Mouse (Mus musculus) neural tube, postnatal 0 days (tissue): ENCODE measurements around the gene Crisp4. TPM values are rescaled to one million over a fixed set of nuclear protein-coding genes. Genes with fewer than 3 reads are reported as not detected.

Source experiments
- polyA plus RNA-seq: library from polyadenylated mRNA; unstranded; fragments of >200 nt; fragmentation: Nextera tagmentation; extraction: Ambion mirVana; gene quantifications from 2 replicates; pipeline ENCODE4 v1.2.1, GENCODE M21; 2015

Crisp4 gene
- not detected in 2 replicates for polyA plus RNA-seq

DNA sequence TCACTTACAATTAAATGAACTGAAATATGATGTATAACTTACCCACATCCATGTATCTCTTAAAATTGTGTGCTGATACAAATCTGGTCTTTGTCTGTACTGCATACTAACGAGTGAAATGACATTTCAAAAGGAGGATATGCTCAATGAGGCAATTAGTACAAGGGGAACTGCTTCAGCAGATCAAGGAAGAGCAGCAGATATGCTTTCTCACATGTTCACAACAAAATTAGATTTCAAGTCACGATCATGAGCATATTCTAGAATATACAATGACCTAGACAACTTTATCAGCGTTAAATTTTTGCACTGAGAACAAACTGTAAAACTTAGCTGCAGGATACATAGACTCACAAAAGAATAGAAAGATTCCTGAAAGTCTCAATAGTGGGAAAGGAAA is at the start of gene Crisp4:
Gene Crisp4, minus strand, starts transcription at position 101 of the 400 bp plus-strand sequence.

Other genes starting within 250 kb of the Crisp4 start
- gene Defb18, start 91.5 kb upstream of the Crisp4 start, polyA plus RNA-seq = not detected in 2 replicates
- gene Defb41, start 119.2 kb upstream of the Crisp4 start, polyA plus RNA-seq = not detected in 2 replicates